Mouse (Mus musculus): ENCODE measurements around the gene Mamld1.

- no peak for TF ChIP-seq POLR2A (IDR thresholded peaks at IDR 0.05; ENCODE audit: borderline replicate concordance, insufficient read depth, low read length)
- no peak for TF ChIP-seq CTCF (IDR thresholded peaks at IDR 0.05; ENCODE audit: borderline replicate concordance, insufficient read depth, low read depth, low read length)
Measured at GRCm38 (mm10) chrX:71204776-71205175, 154.7 kb downstream of the Mamld1 start.

Data from cerebellum, adult 2 months (tissue).